Mouse (Mus musculus) urinary bladder, postnatal 10 days (tissue): ENCODE results near the gene Slc27a1.

Source experiments
- DNase-seq: peaks from one replicate; pipeline ENCODE4 v3.0.0; 2022; ENCODE audit warnings: low spot score

Slc27a1 gene

GRCm38 (mm10) chr8:71626753-71627152 lies 58.1 kb downstream of the Slc27a1 start:
- DNase-seq: no peak

GRCm38 (mm10) chr8:71627265-71628099 lies 58.8 kb downstream of the Slc27a1 start:
- no peak for DNase-seq

GRCm38 (mm10) chr8:71628396-71629095 lies 59.9 kb downstream of the Slc27a1 start:
- DNase-seq: no peak

GRCm38 (mm10) chr8:71629096-71629697 lies 60.5 kb downstream of the Slc27a1 start:
- DNase-seq: peak; percentile 77

GRCm38 (mm10) chr8:71629781-71630212 lies 61.1 kb downstream of the Slc27a1 start:
- no peak for DNase-seq

- DNase-seq: no peak
Measured at GRCm38 (mm10) chr8:71630761-71631160, 62.1 kb downstream of the Slc27a1 start.

- no peak for DNase-seq
Measured at GRCm38 (mm10) chr8:71631897-71632296, 63.2 kb downstream of the Slc27a1 start.

- no peak for DNase-seq
Measured at GRCm38 (mm10) chr8:71633164-71633563, 64.5 kb downstream of the Slc27a1 start.

- DNase-seq: no peak
Measured at GRCm38 (mm10) chr8:71633981-71634667, 65.4 kb downstream of the Slc27a1 start.
